Mouse (Mus musculus) spleen, adult 2 months (tissue): ENCODE results near the gene Acad8.

Experiments
- CTCF ChIP-seq: fragments of 200-500 bp; IDR thresholded peaks from 2 replicates; pipeline ENCODE4 v1.5.1; 2011; ENCODE audit warnings: mild to moderate bottlenecking, inconsistent platforms; ENCODE audit not compliant: insufficient read depth, insufficient read length, insufficient replicate concordance; ENCODE audit errors: extremely low read depth
- POLR2A ChIP-seq: fragments of 200-500 bp; IDR thresholded peaks from 2 replicates; pipeline ENCODE4 v1.6.1; 2011; ENCODE audit warnings: low read depth, low read length, inconsistent platforms

DNA sequence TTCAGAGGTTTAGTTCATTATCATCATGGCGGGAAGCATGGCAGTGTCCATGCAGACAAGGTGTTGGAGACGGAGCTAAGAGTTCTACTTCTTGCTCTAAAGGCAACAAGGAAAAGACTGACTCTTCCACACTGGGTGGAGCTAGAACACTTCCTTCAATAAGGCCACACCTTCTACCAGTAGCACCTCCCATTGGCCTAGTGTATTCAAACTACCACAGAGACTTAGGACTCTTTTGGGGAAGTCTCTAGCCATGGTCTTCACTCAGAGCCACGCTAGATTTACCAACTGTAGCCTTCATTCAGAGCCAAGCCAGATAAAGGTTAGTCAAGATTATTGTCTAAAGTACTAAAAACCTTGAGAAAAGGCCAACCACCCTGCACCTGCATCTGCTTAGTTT is 2.3 kb downstream of the Acad8 start:
- no peak for TF ChIP-seq CTCF
- TF ChIP-seq POLR2A = no peak
